Mouse (Mus musculus): ENCODE measurements around the gene Cacna2d3.

- no peak for TF ChIP-seq ZNF384 (IDR thresholded peaks at IDR 0.05; ENCODE audit: low read depth, low read length)
- no peak for TF ChIP-seq CHD2 (IDR thresholded peaks at IDR 0.05; ENCODE audit: low read depth, low read length)
Observed at GRCm38 (mm10) chr14:29163998-29164652, 557.5 kb downstream of the Cacna2d3 start.

Measured in ES-E14 (cell line).